Mouse (Mus musculus) stomach, postnatal 0 days (tissue): ENCODE data around the gene Gse1. TPM values are rescaled to one million over a fixed set of nuclear protein-coding genes. Genes with fewer than 3 reads are reported as not detected.
"Not testable (repeated sequence)": the region's sequence is repeated elsewhere in the genome, so short reads cannot be mapped to it uniquely, and the experiment has no call there.

ENCODE experiments used
- ATAC-seq: fragments of 200-750 bp; cut with Nextera tagmentation; 2 replicates; pipeline ENCODE4 v1.8.0; 2017; ENCODE audit not compliant: low FRiP score, low TSS enrichment
- DNase-seq: peaks from one replicate; pipeline ENCODE4 v3.0.0-alpha.2; 2016; ENCODE audit warnings: low spot score
- H3K27ac ChIP-seq: fragments of 300-500 bp; sonication (generic); replicated peaks from 2 replicates; pipeline ENCODE4 v1.5.1; 2014; ENCODE audit warnings: mild to moderate bottlenecking, control low read depth
- H3K27me3 ChIP-seq: fragments of 300-500 bp; sonication (generic); 2 replicates; pipeline ENCODE4 v1.6.1; 2014; ENCODE audit warnings: low read length; ENCODE audit not compliant: control insufficient read depth, insufficient read depth
- H3K36me3 ChIP-seq: fragments of 300-500 bp; sonication (generic); 2 replicates; pipeline ENCODE4 v1.6.1; 2014; ENCODE audit warnings: low read length, mixed read lengths; ENCODE audit not compliant: control insufficient read depth, insufficient read depth
- H3K4me1 ChIP-seq: fragments of 300-500 bp; sonication (generic); replicated peaks from 2 replicates; pipeline ENCODE4 v1.6.1; 2014; ENCODE audit warnings: antibody characterized with exemption; ENCODE audit not compliant: control insufficient read depth, insufficient read depth
- H3K4me2 ChIP-seq: fragments of 300-500 bp; sonication (generic); replicated peaks from 2 replicates; pipeline ENCODE4 v1.6.1; 2014; ENCODE audit warnings: low read depth, mild to moderate bottlenecking, control low read depth, moderate library complexity
- H3K4me3 ChIP-seq: fragments of 300-500 bp; sonication (generic); 2 replicates; pipeline ENCODE4 v1.5.1; 2014; ENCODE audit warnings: low read depth, low read length, control low read depth
- H3K9ac ChIP-seq: fragments of 300-500 bp; sonication (generic); 2 replicates; pipeline ENCODE4 v1.6.1; 2014; ENCODE audit warnings: mild to moderate bottlenecking, low read length, control low read depth, mixed read lengths
- H3K9me3 ChIP-seq: fragments of 300-500 bp; sonication (generic); 2 replicates; pipeline ENCODE4 v1.6.1; 2016; ENCODE audit warnings: low read length; ENCODE audit not compliant: control insufficient read depth
- CTCF ChIP-seq: IDR thresholded peaks from 2 replicates; pipeline ENCODE4 v1.5.1; 2016; ENCODE audit warnings: antibody characterized with exemption, low read depth, mild to moderate bottlenecking, moderate library complexity
- EP300 ChIP-seq: optimal IDR thresholded peaks from 2 replicates; pipeline ENCODE3; 2016; ENCODE audit warnings: antibody characterized with exemption
- WGBS: fragments of 180-500 bp; shearing (Covaris S2); extraction: QIAGEN DNeasy Blood & Tissue Kit; methylation state at CpG from one replicate; pipeline ENCODE4 v1.1.7; 2014; 5-methylcytosine and 5-hydroxymethylcytosine counted together
- polyA plus RNA-seq: library from polyadenylated mRNA; unstranded; fragments of >200 nt; fragmentation: Nextera tagmentation; extraction: Ambion mirVana; gene quantifications from 2 replicates; pipeline ENCODE4 v1.2.1, GENCODE M21; 2015

The Gse1 gene
- polyA plus RNA-seq, 1 experiment from 2014 or later, result 6.4 TPM

DNA sequence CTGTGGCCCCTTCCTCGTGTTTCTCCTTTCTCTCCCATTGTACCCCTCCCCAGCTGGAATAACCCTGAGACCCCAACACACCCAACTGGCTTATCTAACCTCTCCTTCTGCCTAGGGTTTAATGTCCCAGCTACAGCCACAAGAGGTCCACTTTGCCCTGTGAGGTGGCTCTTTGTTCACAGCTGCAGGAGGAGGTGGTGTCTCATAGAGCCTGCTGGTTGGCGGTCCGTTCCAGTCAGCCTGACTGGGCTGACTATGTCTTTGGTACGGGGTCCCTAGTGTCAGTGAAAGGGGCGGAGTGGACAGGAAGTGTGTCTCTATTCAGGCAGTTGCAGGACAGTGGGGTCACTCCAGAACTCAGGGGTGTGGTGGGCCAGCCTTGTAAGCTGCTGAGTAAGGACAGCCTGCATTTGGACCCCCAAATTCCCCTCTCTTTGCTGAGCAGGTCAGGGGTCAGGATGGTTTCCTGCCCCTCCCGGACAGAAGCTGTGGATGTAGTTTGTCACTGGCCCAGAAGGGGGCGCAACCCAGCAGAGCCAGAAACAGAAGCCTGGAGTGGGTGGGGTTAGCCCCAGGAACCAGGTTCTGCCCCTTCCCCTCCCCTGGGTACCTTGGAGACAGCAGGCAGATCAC lies 136.0 kb downstream of the Gse1 start:
- peak overlapping the region; percentile 13; the same call in 1 of the 2 replicates for H3K9ac ChIP-seq
- DNase-seq (peak; percentile 69), ATAC-seq (peak; percentile 27)
- WGBS, result 35% methylated on average over 7 of the region's 7 CpGs
- peaks cover 8% of the 10 kb centered on the region for H3K4me1 ChIP-seq
- TF ChIP-seq CTCF (peak; percentile 71), EP300 (no peak)
- no peaks in the 10 kb centered on the region for H3K36me3 ChIP-seq
- no peak overlapping the region for H3K4me3 ChIP-seq
- peak overlapping the region; percentile 78 for H3K27ac ChIP-seq
- no peaks in the 10 kb centered on the region for H3K27me3 ChIP-seq
- no peak overlapping the region for H3K4me2 ChIP-seq
- H3K9me3 ChIP-seq, result no peaks in the 10 kb centered on the region

DNA sequence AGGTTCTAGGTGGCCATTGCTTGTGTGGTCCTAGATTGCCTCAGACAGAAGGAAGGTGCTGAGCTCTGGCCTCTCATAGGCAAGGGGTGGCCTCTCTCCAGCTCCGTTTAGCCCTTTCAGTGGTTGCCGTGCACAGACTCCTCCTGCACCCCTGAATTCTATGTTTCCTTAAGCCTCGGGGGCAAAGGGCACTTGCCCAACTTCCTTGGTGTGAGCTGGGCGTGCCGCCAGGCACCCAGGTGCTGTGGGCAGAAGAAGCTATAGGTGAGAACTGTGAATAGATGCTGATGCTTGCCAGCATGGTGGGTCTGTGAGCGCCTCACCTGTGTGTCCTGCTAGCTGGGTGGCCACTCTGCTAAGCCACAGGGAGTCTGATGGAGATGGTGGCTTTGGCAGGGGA lies 138.6 kb downstream of the Gse1 start:
- H3K27me3 ChIP-seq, result no peaks in the 10 kb centered on the region
- DNase-seq (peak; percentile 76), ATAC-seq (no peak; the same call in 1 of the 2 replicates)
- H3K4me2 ChIP-seq, result no peak overlapping the region
- peak overlapping the region; percentile 76 for H3K27ac ChIP-seq
- no peak overlapping the region for H3K4me3 ChIP-seq
- WGBS, result 58% methylated on average over 6 of the region's 6 CpGs
- peaks cover 13% of the 10 kb centered on the region for H3K4me1 ChIP-seq
- no peaks in the 10 kb centered on the region for H3K36me3 ChIP-seq
- no peaks in the 10 kb centered on the region for H3K9me3 ChIP-seq
- TF ChIP-seq EP300 (no peak), CTCF (no peak)
- no peak overlapping the region for H3K9ac ChIP-seq

DNA sequence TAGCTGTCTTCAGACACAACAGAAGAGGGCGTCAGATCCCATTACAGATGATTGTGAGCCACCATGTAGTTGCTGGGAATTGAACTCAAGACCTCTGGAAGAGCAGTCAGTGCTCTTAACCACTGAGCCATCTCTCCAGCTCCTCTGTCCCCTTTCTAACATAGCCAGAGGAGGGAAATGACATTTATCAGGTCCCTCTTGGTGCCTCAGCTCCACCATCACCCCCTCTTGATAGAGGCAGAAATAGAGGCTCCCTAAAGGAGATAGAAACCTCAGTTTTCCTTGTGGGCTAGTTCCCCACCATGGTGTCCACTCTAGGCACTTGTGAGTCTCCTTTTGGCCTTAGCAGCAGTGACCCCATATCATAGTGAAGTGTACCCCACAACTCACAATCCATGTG lies 139.9 kb downstream of the Gse1 start:
- ATAC-seq, H3K9me3 ChIP-seq, H3K4me2 ChIP-seq, H3K36me3 ChIP-seq, H3K9ac ChIP-seq, DNase-seq, H3K4me3 ChIP-seq, H3K27me3 ChIP-seq: not testable (repeated sequence)
- peaks cover 13% of the 10 kb centered on the region for H3K4me1 ChIP-seq
- 52% methylated on average over 1 of the region's 1 CpGs for WGBS
- peak overlapping the region; percentile 85 for H3K27ac ChIP-seq

DNA sequence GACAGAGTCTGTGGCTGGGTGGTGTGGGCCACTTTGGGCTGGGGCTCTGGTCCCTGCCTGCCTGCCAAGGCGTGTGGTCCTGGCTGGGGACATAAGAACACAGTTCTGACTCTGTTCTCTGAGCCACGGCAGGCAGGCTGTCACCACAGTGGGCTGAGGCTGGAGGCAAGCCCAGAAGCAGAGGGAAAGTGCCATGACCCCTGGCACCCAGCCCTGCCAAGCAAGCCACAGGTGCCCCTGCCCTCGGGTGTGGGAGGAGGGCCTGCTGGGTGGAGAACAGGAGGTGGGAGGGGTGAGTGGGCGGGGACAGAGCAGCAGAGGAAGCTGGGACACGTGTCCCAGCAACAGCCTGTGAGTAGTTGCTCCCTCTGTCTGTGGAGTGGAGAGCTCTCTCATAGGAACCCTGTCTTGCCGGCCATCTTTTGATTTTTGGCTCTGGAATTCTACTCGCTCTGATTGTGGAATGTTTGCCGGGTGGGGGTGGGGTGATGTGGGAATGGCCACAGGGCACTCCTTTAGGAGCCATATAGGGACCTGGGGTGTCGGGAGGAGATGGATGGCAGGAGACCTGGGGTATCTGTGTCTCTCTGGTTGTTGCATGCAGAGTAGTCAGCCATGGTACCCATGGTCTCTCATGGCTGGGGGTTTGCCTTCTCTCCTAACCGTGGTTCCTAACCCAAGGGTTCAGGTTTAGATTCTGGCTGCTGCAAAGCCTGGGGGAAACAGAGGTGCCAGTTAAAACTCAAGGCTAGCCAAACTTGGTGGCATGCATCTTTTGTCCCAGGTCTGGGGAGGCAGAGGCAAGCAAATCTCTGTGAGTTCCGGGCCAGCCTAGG lies 140.8 kb downstream of the Gse1 start:
- Histone ChIP-seq H3K27me3 (no peaks in the 10 kb centered on the region), H3K9ac (no peak overlapping the region), H3K4me3 (no peak overlapping the region), H3K4me2 (no peak overlapping the region), H3K27ac (peak overlapping the region; percentile 85), H3K36me3 (no peaks in the 10 kb centered on the region), H3K4me1 (peaks cover 16% of the 10 kb centered on the region), H3K9me3 (no peaks in the 10 kb centered on the region)
- ATAC-seq (peak; percentile 84), DNase-seq (peak; percentile 95)
- TF ChIP-seq CTCF (peak; percentile 72), EP300 (no peak)
- 24% methylated on average over 11 of the region's 11 CpGs for WGBS

DNA sequence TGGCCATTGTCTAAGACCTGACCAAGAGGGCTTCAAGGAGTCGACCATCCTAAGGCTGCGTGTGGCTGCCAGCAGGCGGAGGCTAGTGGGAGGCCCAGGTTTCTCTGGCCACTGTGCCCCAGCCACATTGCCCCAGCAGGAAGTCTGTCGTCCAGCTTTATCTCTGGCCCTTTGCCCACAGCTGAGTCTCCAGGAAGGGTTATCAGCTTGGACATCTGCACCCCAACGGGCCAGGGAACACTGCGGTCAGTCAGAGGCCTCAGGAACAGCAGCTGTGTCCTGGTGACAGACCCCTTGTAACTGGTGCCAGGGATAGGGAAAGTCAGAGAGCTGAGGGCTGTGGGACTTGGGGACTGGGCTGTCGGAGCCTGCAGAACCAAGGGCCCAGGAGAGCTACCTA lies 141.7 kb downstream of the Gse1 start:
- no peaks in the 10 kb centered on the region for H3K36me3 ChIP-seq
- no peak overlapping the region for H3K4me2 ChIP-seq
- peak; percentile 45 for DNase-seq
- peaks cover 22% of the 10 kb centered on the region for H3K4me1 ChIP-seq
- no peak overlapping the region; the same call in 1 of the 2 replicates for H3K27ac ChIP-seq
- TF ChIP-seq EP300, result no peak
- TF ChIP-seq CTCF, result no peak
- H3K4me3 ChIP-seq, result no peak overlapping the region
- no peak for ATAC-seq
- H3K9me3 ChIP-seq, result no peaks in the 10 kb centered on the region
- H3K9ac ChIP-seq, result no peak overlapping the region
- no peaks in the 10 kb centered on the region for H3K27me3 ChIP-seq
- WGBS, result 52% methylated on average over 7 of the region's 7 CpGs

DNA sequence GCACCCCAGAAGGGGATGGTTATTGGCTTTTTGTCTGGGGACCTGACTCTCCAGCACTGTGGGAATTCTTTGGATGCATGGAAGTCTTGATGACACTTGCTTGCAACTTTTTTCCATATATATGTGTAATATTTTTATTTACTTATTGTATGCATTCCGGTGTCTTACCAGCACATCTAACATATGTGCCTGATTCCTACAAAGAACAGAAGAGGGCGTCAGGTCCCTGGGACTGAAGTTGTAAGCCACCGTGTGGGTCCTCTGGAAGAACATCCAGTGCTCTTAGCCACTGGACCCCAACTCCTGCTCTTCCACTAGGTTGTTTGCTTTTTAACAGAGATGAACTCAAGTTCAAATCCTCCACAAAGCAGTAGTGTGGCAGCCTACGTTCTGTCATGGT lies 142.2 kb downstream of the Gse1 start:
- no peak for ATAC-seq
- Histone ChIP-seq H3K4me2 (no peak overlapping the region), H3K36me3 (no peaks in the 10 kb centered on the region), H3K27me3 (no peaks in the 10 kb centered on the region), H3K9ac (no peak overlapping the region), H3K4me1 (peaks cover 22% of the 10 kb centered on the region), H3K4me3 (no peak overlapping the region), H3K9me3 (no peaks in the 10 kb centered on the region), H3K27ac (no peak overlapping the region)
- TF ChIP-seq EP300 (no peak), CTCF (peak; percentile 51)
- 79% methylated on average over 4 of the region's 4 CpGs for WGBS
- DNase-seq, result no peak
